Mouse (Mus musculus): ENCODE results near the gene Ddah1.

- TF ChIP-seq CTCF (IDR thresholded peaks at IDR 0.05; ENCODE audit: insufficient read depth, low read length) (no peak), POLR2A (IDR thresholded peaks at IDR 0.05; ENCODE audit: borderline replicate concordance, extremely low read depth, low read depth, low read length) (no peak)
Observed at GRCm38 (mm10) chr3:145773384-145773783, 14.9 kb downstream of the Ddah1 start.
